Mouse (Mus musculus) myocyte (in vitro differentiated cells): ENCODE data around the gene Gdpd1.
A peak's percentile ranks its signal among the peaks of the same experiment; 100 is the strongest.

Experiments
- CEBPB ChIP-seq: IDR thresholded peaks from 2 replicates; pipeline ENCODE4 v1.6.1; 2011; ENCODE audit warnings: mild to moderate bottlenecking, moderate library complexity; ENCODE audit not compliant: poor library complexity, insufficient read depth, severe bottlenecking
- E2F4 ChIP-seq: IDR thresholded peaks from one replicate; pipeline ENCODE4 v1.6.1; 2011; ENCODE audit warnings: mild to moderate bottlenecking, control low read depth, moderate library complexity; ENCODE audit not compliant: insufficient read depth
- MAX ChIP-seq: IDR thresholded peaks from one replicate; pipeline ENCODE4 v1.6.1; 2011; ENCODE audit warnings: low read depth, mild to moderate bottlenecking, control low read depth
- MYOD1 ChIP-seq, 3 experiments: IDR thresholded peaks; one replicate each; pipeline ENCODE4 v1.6.1; 2011; ENCODE audit warnings: control low read depth in 2 of 3, low read depth in 2 of 3, mild to moderate bottlenecking in 2 of 3, moderate library complexity in 1 of 3; ENCODE audit not compliant: insufficient read length in 2 of 3, control insufficient read depth in 1 of 3
- MYOG ChIP-seq, 3 experiments: IDR thresholded peaks; one replicate each; pipeline ENCODE4 v1.6.1; 2011; ENCODE audit warnings: control low read depth in 2 of 3, low read depth in 2 of 3, mild to moderate bottlenecking in 2 of 3; ENCODE audit not compliant: insufficient read length in 2 of 3, control insufficient read depth in 1 of 3, insufficient read depth in 1 of 3
- POLR2A ChIP-seq: IDR thresholded peaks from one replicate; pipeline ENCODE4 v1.6.1; 2011; ENCODE audit warnings: low read depth, mild to moderate bottlenecking, control low read depth, moderate library complexity; ENCODE audit not compliant: insufficient read length
- POLR2AphosphoS2 ChIP-seq: IDR thresholded peaks from one replicate; pipeline ENCODE4 v1.6.1; 2011; ENCODE audit warnings: low read depth, control low read depth; ENCODE audit not compliant: insufficient read length
- REST ChIP-seq: IDR thresholded peaks from one replicate; pipeline ENCODE4 v1.6.1; 2011; ENCODE audit warnings: mild to moderate bottlenecking, control low read depth, moderate library complexity; ENCODE audit not compliant: insufficient read depth, insufficient read length
- SRF ChIP-seq: IDR thresholded peaks from one replicate; pipeline ENCODE4 v1.6.1; 2011; ENCODE audit warnings: low read depth; ENCODE audit not compliant: control insufficient read depth, insufficient read length
- TCF12 ChIP-seq: IDR thresholded peaks from one replicate; pipeline ENCODE4 v1.6.1; 2011; ENCODE audit warnings: mild to moderate bottlenecking, control low read depth; ENCODE audit not compliant: poor library complexity, insufficient read depth, severe bottlenecking
- USF1 ChIP-seq: IDR thresholded peaks from one replicate; pipeline ENCODE4 v1.6.1; 2011; ENCODE audit warnings: low read depth, mild to moderate bottlenecking, control low read depth, moderate library complexity

DNA sequence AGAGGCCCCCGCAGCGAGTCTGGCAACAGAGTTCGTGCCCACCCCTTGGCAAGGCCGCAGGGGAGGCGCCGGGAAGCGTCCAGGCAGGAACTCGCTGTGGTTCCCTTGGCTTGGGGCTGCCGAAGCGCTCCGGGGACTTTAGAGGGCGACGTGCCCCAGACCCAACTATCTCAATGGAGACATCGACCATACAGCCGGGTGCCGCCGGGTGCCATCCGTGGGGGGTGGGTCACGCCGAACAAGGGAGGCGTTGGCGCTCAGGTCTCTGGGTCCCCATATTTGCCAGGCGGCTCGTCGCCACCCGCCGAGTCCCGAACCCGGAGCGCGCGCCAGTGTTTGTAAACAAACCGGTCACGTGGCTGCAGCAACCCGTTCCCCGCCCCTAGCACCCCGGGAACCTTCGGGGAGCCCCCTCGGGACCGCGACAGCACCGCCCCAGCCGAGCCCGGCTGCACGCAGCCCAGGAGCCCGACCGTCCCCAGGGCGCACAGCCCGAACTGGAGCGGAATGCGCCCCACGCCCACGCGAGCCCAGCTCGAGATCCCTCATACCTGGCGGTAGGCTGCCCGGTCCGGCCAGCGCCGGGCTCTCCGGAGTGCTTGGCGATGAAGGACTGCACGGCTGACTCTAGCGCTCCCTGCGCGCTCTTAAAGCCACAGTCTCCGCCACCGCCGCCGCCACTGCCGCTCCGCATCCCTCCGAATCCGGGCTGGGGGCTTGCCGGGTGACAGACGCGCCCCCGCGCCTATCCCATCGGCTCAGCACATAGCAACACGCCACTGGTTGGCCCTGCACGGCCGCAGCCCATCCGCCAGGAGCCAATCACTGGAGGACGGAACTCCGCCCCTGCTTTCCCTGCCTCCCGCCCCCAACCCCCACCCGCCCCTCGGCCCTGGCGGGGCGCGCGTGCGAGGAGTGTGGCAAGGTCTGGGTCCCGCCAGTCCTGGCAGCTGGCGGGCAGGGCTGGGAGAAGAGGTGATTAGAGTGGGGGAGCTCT is 80.5 kb downstream of the Gdpd1 start, which contains the start of gene Ypel2:
- TF ChIP-seq E2F4, result no peak
- TF ChIP-seq POLR2AphosphoS2, result no peak
- peak; percentile 73 for TF ChIP-seq USF1
- peak; percentile 58 for TF ChIP-seq POLR2A
- TF ChIP-seq CEBPB, result no peak
- TF ChIP-seq MAX, result no peak
- no peak for TF ChIP-seq TCF12
- TF ChIP-seq SRF, result no peak
- TF ChIP-seq REST, result no peak
- peak in 1 of 3 experiments; percentile 55 for TF ChIP-seq MYOG (IDR thresholded peaks at IDR 0.05; ENCODE audit: control insufficient read depth in 1 of 3, insufficient read depth in 1 of 3, insufficient read length in 2 of 3, low read depth in 2 of 3)
- peak in 2 of 3 experiments; percentile 12 to 32 for TF ChIP-seq MYOD1 (IDR thresholded peaks at IDR 0.05; ENCODE audit: control insufficient read depth in 1 of 3, insufficient read length in 2 of 3, low read depth in 2 of 3)
